Mouse (Mus musculus) stomach, postnatal 0 days (tissue): ENCODE results near the gene Atp6v1a. TPM values are rescaled to one million over a fixed set of nuclear protein-coding genes. Genes with fewer than 3 reads are reported as not detected.

Experiments used
- ATAC-seq: fragments of 200-750 bp; cut with Nextera tagmentation; 2 replicates; pipeline ENCODE4 v1.8.0; 2017; ENCODE audit not compliant: low FRiP score, low TSS enrichment
- DNase-seq: peaks from one replicate; pipeline ENCODE4 v3.0.0-alpha.2; 2016; ENCODE audit warnings: low spot score
- H3K27ac ChIP-seq: fragments of 300-500 bp; sonication (generic); replicated peaks from 2 replicates; pipeline ENCODE4 v1.5.1; 2014; ENCODE audit warnings: mild to moderate bottlenecking, control low read depth
- H3K27me3 ChIP-seq: fragments of 300-500 bp; sonication (generic); 2 replicates; pipeline ENCODE4 v1.6.1; 2014; ENCODE audit warnings: low read length; ENCODE audit not compliant: control insufficient read depth, insufficient read depth
- H3K36me3 ChIP-seq: fragments of 300-500 bp; sonication (generic); 2 replicates; pipeline ENCODE4 v1.6.1; 2014; ENCODE audit warnings: low read length, mixed read lengths; ENCODE audit not compliant: control insufficient read depth, insufficient read depth
- H3K4me1 ChIP-seq: fragments of 300-500 bp; sonication (generic); replicated peaks from 2 replicates; pipeline ENCODE4 v1.6.1; 2014; ENCODE audit warnings: antibody characterized with exemption; ENCODE audit not compliant: control insufficient read depth, insufficient read depth
- H3K4me2 ChIP-seq: fragments of 300-500 bp; sonication (generic); replicated peaks from 2 replicates; pipeline ENCODE4 v1.6.1; 2014; ENCODE audit warnings: low read depth, mild to moderate bottlenecking, control low read depth, moderate library complexity
- H3K4me3 ChIP-seq: fragments of 300-500 bp; sonication (generic); 2 replicates; pipeline ENCODE4 v1.5.1; 2014; ENCODE audit warnings: low read depth, low read length, control low read depth
- H3K9ac ChIP-seq: fragments of 300-500 bp; sonication (generic); 2 replicates; pipeline ENCODE4 v1.6.1; 2014; ENCODE audit warnings: mild to moderate bottlenecking, low read length, control low read depth, mixed read lengths
- H3K9me3 ChIP-seq: fragments of 300-500 bp; sonication (generic); 2 replicates; pipeline ENCODE4 v1.6.1; 2016; ENCODE audit warnings: low read length; ENCODE audit not compliant: control insufficient read depth
- CTCF ChIP-seq: IDR thresholded peaks from 2 replicates; pipeline ENCODE4 v1.5.1; 2016; ENCODE audit warnings: antibody characterized with exemption, low read depth, mild to moderate bottlenecking, moderate library complexity
- EP300 ChIP-seq: optimal IDR thresholded peaks from 2 replicates; pipeline ENCODE3; 2016; ENCODE audit warnings: antibody characterized with exemption
- WGBS: fragments of 180-500 bp; shearing (Covaris S2); extraction: QIAGEN DNeasy Blood & Tissue Kit; methylation state at CpG from one replicate; pipeline ENCODE4 v1.1.7; 2014; 5-methylcytosine and 5-hydroxymethylcytosine counted together
- polyA plus RNA-seq: library from polyadenylated mRNA; unstranded; fragments of >200 nt; fragmentation: Nextera tagmentation; extraction: Ambion mirVana; gene quantifications from 2 replicates; pipeline ENCODE4 v1.2.1, GENCODE M21; 2015

The Atp6v1a gene
- polyA plus RNA-seq, 1 experiment from 2014 or later = 44.6 TPM

GRCm38 (mm10) chr16:44052390-44052789 is 87.1 kb downstream of the Atp6v1a start:
- no peak overlapping the region for H3K4me2 ChIP-seq
- H3K27me3 ChIP-seq = no peaks in the 10 kb centered on the region
- WGBS = 68% methylated on average over 6 of the region's 6 CpGs
- no peaks in the 10 kb centered on the region for H3K4me1 ChIP-seq
- no peak overlapping the region for H3K27ac ChIP-seq
- no peak for TF ChIP-seq EP300
- TF ChIP-seq CTCF = no peak
- no peaks in the 10 kb centered on the region; the same call in 1 of the 2 replicates for H3K36me3 ChIP-seq
- DNase-seq (no peak), ATAC-seq (no peak)
- no peak overlapping the region for H3K4me3 ChIP-seq
- no peaks in the 10 kb centered on the region for H3K9me3 ChIP-seq
- no peak overlapping the region for H3K9ac ChIP-seq

- 78% methylated on average over 5 of the region's 5 CpGs for WGBS
- TF ChIP-seq EP300 (no peak), CTCF (no peak)
These were observed 89.4 kb downstream of the Atp6v1a start for GRCm38 (mm10) chr16:44050139-44050538.

DNA sequence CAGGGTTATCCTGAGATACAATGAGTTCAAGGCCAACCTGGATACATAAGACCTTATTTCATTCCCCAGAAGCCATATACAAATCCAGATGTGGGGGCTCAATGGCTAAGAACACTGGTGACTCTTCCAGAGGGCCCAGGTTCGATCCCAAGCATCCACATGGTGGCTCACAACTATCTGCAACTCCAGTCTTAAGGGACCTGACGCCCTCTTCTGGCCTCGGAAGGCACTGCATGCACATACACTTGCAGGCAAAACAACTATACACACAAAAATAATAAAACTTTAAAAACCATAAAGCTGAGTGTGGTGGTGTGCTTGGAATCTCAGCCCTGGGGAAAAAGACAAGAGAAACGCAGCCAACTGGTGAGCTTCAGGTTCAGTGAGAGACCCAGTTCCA is 100.4 kb downstream of the Atp6v1a start:
- no peak overlapping the region for H3K27ac ChIP-seq
- DNase-seq = no peak
- no peaks in the 10 kb centered on the region for H3K4me1 ChIP-seq
- no peaks in the 10 kb centered on the region for H3K9me3 ChIP-seq
- TF ChIP-seq CTCF (peak; percentile 49), EP300 (no peak)
- ATAC-seq = no peak
- H3K4me3 ChIP-seq = no peak overlapping the region
- H3K36me3 ChIP-seq = no peaks in the 10 kb centered on the region
- no peak overlapping the region for H3K9ac ChIP-seq
- no peaks in the 10 kb centered on the region for H3K27me3 ChIP-seq
- WGBS = 87% methylated on average over 4 of the region's 4 CpGs
- no peak overlapping the region for H3K4me2 ChIP-seq

More at GRCm38 (mm10) chr16:44050139-44050538, 89.4 kb downstream of the Atp6v1a start:
- H3K4me3 ChIP-seq = no peak overlapping the region
- H3K27ac ChIP-seq = no peak overlapping the region
- no peak overlapping the region for H3K9ac ChIP-seq
- H3K9me3 ChIP-seq = no peaks in the 10 kb centered on the region
- H3K27me3 ChIP-seq = no peaks in the 10 kb centered on the region
- DNase-seq (no peak), ATAC-seq (no peak)
- no peaks in the 10 kb centered on the region for H3K36me3 ChIP-seq
- H3K4me1 ChIP-seq = no peaks in the 10 kb centered on the region
- no peak overlapping the region for H3K4me2 ChIP-seq

Other genes starting within 250 kb of the Atp6v1a start
- 5.0 and 5.4 TPM in 2 replicates for gene Ccdc191, start 249.9 kb downstream of the Atp6v1a start, polyA plus RNA-seq
- gene Qtrt2, start 212.9 kb downstream of the Atp6v1a start, polyA plus RNA-seq = 10.9 and 11.0 TPM in 2 replicates
- gene Zdhhc23, start 159.9 kb downstream of the Atp6v1a start, polyA plus RNA-seq = 2.4 and 2.5 TPM in 2 replicates
- 15.8 and 16.0 TPM in 2 replicates for gene Gramd1c, start 76.4 kb downstream of the Atp6v1a start, polyA plus RNA-seq
- gene Naa50, start 125 bp upstream of the Atp6v1a start, polyA plus RNA-seq = 45.6 and 54.0 TPM in 2 replicates
- 1.8 and 2.0 TPM in 2 replicates for gene Usf3, start 33.5 kb upstream of the Atp6v1a start, polyA plus RNA-seq
- gene Sidt1, start 193.5 kb upstream of the Atp6v1a start, polyA plus RNA-seq = 9.8 and 11.1 TPM in 2 replicates
- gene Spice1, start 207.4 kb upstream of the Atp6v1a start, polyA plus RNA-seq = 7.9 and 8.4 TPM in 2 replicates